Mouse (Mus musculus) liver, embryonic 14.5 days (tissue): ENCODE measurements around the gene Ninl.

ENCODE experiments used
- CTCF ChIP-seq: IDR thresholded peaks from 2 replicates; pipeline ENCODE4 v1.5.1; 2016; ENCODE audit warnings: antibody characterized with exemption, low read depth, control low read depth
- EP300 ChIP-seq: IDR thresholded peaks from 2 replicates; pipeline ENCODE4 v1.6.1; 2016; ENCODE audit warnings: antibody characterized with exemption, low read depth

DNA sequence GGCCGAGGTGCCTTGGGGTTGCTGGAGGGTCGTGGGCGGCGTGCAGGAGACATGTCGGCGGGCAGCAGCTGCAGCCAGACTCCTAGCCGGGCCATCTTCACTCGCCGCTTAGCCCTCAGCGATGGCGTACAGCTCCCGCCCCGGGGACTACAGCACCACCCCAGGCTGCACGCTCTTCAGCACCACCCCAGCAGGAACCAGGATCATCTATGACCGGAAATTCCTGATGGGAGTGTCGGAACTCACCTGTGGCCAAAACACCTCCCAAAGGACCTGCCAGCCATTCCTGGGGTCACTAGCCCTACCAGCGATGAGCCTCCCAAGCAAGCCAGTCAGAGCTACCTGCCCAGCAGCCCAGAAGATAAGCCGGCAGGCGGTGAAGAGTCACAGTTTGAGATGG lies 105.7 kb downstream of the Ninl start:
- TF ChIP-seq CTCF (no peak), EP300 (no peak)
